16 mouse cellular contexts compared by ENCODE assay signal in genomic region chr2:55432104-55432503, GRCm38 (mm10). TPM values are rescaled to one million over a fixed set of nuclear protein-coding genes. Genes with fewer than 3 reads are reported as not detected.
DNase-seq lines count a peak whose midpoint lies in the region; TF ChIP-seq lines count a peak whose summit lies in the region.
"Had no signal": no experiment of that assay in that cellular context is flagged by ENCODE, and none has a peak within 500 bp of the region (broad histone marks: within the 10 kb centered on the region; RNA-seq: fewer than 3 reads in every experiment).

No protein-coding gene starts in this region.

- intact Hi-C loops in heart, postnatal 14 days (cut with DNase I), result no loop called here

- 56% methylated on average over 4 of the region's 4 CpGs for WGBS in heart, embryonic 10.5 days

- TF ChIP-seq CTCF in brain, embryonic 14.5 days (IDR thresholded peaks at IDR 0.05; ENCODE audit: borderline replicate concordance, extremely low read depth, insufficient read depth, insufficient read length), result no peak

- no peak overlapping the region for H3K4me3 ChIP-seq in heart, embryonic 10.5 days
- H3K4me3 ChIP-seq: embryonic facial prominence, embryonic 13.5 days; forebrain, embryonic 15.5 days had no signal

- DNase-seq in heart, adult 18-20 months, result peak; percentile 55 to 67
- DNase-seq in heart, embryonic 10.5 days (ENCODE audit: low spot score), result no peak
- peak; percentile 18 for DNase-seq in brain, embryonic 14.5 days (ENCODE audit: low read depth)
- DNase-seq in cerebellum, postnatal 25 days, result peak; percentile 74 to 82
- DNase-seq in heart, postnatal 14 days, result peak; percentile 51 to 52
- no peak for DNase-seq in adrenal gland, adult 8-10 months
- no peak for DNase-seq in gastrocnemius, adult 8-10 months (ENCODE audit: low spot score in 2 of 2)
- DNase-seq in embryo, embryonic 10 days (ENCODE audit: low spot score), result no peak
- DNase-seq: gastrocnemius, postnatal 25 days; kidney, postnatal 4 days; retina, postnatal 1 day had no signal

- TF ChIP-seq POLR2A in brain, embryonic 14.5 days (IDR thresholded peaks at IDR 0.05; ENCODE audit: borderline replicate concordance, extremely low read depth, insufficient read depth, insufficient read length, poor library complexity, severe bottlenecking), result no peak

- H3K4me1 ChIP-seq in heart, embryonic 10.5 days, result peaks cover 9% of the 10 kb centered on the region

- H3K9me3 ChIP-seq in heart, embryonic 10.5 days, result no peaks in the 10 kb centered on the region
- H3K9me3 ChIP-seq: embryonic facial prominence, embryonic 13.5 days; forebrain, embryonic 15.5 days had no signal

- no peaks in the 10 kb centered on the region for H3K36me3 ChIP-seq in heart, embryonic 10.5 days
- H3K36me3 ChIP-seq: embryonic facial prominence, embryonic 13.5 days; forebrain, embryonic 15.5 days; G1E had no signal

- peaks cover 14% of the 10 kb centered on the region for H3K27me3 ChIP-seq in heart, embryonic 10.5 days (ENCODE audit: insufficient read depth, poor library complexity, severe bottlenecking)
- H3K27me3 ChIP-seq: forebrain, embryonic 15.5 days had no signal

- H3K27ac ChIP-seq in heart, embryonic 10.5 days, result no peak overlapping the region; the same call in 1 of the 2 replicates
- H3K27ac ChIP-seq: embryonic facial prominence, embryonic 13.5 days; forebrain, embryonic 15.5 days had no signal

RNA-seq across cellular contexts. Expression of gene Kcnj3, which starts 3.7 kb away (rescaled TPM):
- total RNA-seq in heart, adult 18-20 months (2021), result 10 to 100 TPM; 59.5 to 61.6 TPM
- 2.6 and 4.5 TPM in 2 replicates for polyA plus RNA-seq in heart, embryonic 10.5 days (2016; fragmentation: Nextera tagmentation; extraction: Ambion mirVana)
- 5.2 and 8.6 TPM in 2 replicates for polyA plus RNA-seq in brain, embryonic 14.5 days (2012; rRNA removed)
- total RNA-seq in heart, postnatal 14 days (2021), result 10 to 100 TPM; 31.3 to 41.1 TPM
- 1 to 10 TPM; 1.6 to 2.0 (median 1.7) TPM for total RNA-seq in adrenal gland, adult 8-10 months (2022)
- total RNA-seq in gastrocnemius, adult 8-10 months (2022), result 1 to 10 TPM in 1 of 4 experiments, under 1 TPM in 3; 0.24 to 1.0 (median 0.36) TPM
- total RNA-seq: liver, adult 2 months; megakaryocyte, adult 5-6 weeks had no signal
- polyA plus RNA-seq: G1E; liver, adult 2 months had no signal

Comparison
In these comparisons a context has a peak if more than half of its experiments do, and no peak if none do; other contexts are left out.
1. DNase-seq: peak in heart, adult 18-20 months (2 of 2), brain, embryonic 14.5 days (single experiment), cerebellum, postnatal 25 days (2 of 2) and heart, postnatal 14 days (2 of 2); none in heart, embryonic 10.5 days (single experiment), adrenal gland, adult 8-10 months (single experiment), gastrocnemius, adult 8-10 months (0 of 2) and embryo, embryonic 10 days (single experiment).
2. RNA of gene Kcnj3, which starts 3.7 kb away (total RNA-seq): 59.5 to 61.6 TPM in heart, adult 18-20 months and 31.3 to 41.1 TPM in heart, postnatal 14 days; 1.6 to 2.0 TPM in adrenal gland, adult 8-10 months and 0.24 to 1.0 TPM in gastrocnemius, adult 8-10 months; every median in the first group is over 10 times any median in the second.